Comparison of ENCODE assay signal across 11 mouse cellular contexts in the genomic region with DNA sequence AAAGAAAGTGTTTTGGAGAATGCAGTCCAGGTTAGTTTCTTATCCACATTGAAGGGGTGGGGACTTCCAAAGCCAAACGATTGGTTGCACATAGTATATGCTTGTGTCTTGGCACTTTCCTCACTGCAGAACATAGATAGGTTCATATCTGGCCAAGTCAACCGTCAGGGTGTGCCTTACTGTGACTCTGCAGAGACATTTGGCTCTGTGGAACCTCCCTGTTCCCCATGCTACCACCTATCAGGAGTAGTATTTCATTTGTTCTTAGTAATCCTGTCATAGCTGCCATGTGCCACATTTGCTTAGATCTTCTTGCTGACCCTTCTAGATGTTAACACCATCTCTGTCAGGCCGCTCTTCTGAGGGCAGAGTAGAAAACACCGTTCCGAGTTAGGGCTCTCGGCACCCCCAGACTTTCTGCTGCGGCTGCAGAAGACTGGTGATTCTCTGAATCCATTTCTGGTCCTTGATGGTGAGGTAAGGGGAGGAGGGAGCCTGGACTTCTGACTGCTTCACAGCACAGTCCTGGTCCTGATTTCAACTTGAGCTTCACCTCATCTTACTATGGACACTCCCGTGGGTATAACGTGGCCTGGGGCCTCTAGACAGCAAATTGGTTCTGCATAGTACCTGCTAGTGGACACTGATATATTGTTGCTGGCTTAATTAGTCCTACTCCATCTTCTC. TPM values are rescaled to one million over a fixed set of nuclear protein-coding genes. Genes with fewer than 3 reads are reported as not detected.
A peak's percentile ranks its signal among the peaks of the same experiment; 100 is the strongest.
DNase-seq lines count a peak whose midpoint lies in the region; ATAC-seq and TF ChIP-seq lines count a peak whose summit lies in the region.
"Had no signal": no experiment of that assay in that cellular context is flagged by ENCODE, and none has a peak within 500 bp of the region (broad histone marks: within the 10 kb centered on the region; RNA-seq: fewer than 3 reads in every experiment).

No protein-coding gene starts in this region.

- no peak overlapping the region for H3K4me3 ChIP-seq in heart, embryonic 11.5 days (ENCODE audit: low read depth, low read length)
- H3K4me3 ChIP-seq in gastrocnemius, adult 2 months, result no peak overlapping the region
- no peak overlapping the region for H3K4me3 ChIP-seq in hindbrain, embryonic 11.5 days (ENCODE audit: low read depth, low read length)
- H3K4me3 ChIP-seq: embryonic facial prominence, embryonic 13.5 days; neural tube, embryonic 12.5 days had no signal

- no peaks in the 10 kb centered on the region for H3K27me3 ChIP-seq in heart, embryonic 11.5 days (ENCODE audit: control insufficient read depth, insufficient read depth, low read length)
- H3K27me3 ChIP-seq in hindbrain, embryonic 11.5 days (ENCODE audit: control insufficient read depth, insufficient read depth, low read length), result no peaks in the 10 kb centered on the region
- H3K27me3 ChIP-seq: embryonic facial prominence, embryonic 13.5 days; neural tube, embryonic 12.5 days had no signal

- peak overlapping the region; percentile 50 for H3K4me2 ChIP-seq in heart, embryonic 11.5 days
- no peak overlapping the region for H3K4me2 ChIP-seq in hindbrain, embryonic 11.5 days (replicated peaks; ENCODE audit: low read depth, low read length)
- H3K4me2 ChIP-seq: embryonic facial prominence, embryonic 13.5 days; neural tube, embryonic 12.5 days had no signal

- no peak for DNase-seq in heart, postnatal 4 days
- DNase-seq in spleen, adult 12 weeks (ENCODE audit: low spot score), result peak; percentile 62
- no peak for DNase-seq in spleen, adult 18-20 months
- peak; percentile 11 for DNase-seq in lung, postnatal 36 days
- DNase-seq in urinary bladder, postnatal 4 days (ENCODE audit: low spot score in 2 of 2), result no peak
- no peak for DNase-seq in gastrocnemius, adult 2 months
- DNase-seq in hindbrain, embryonic 11.5 days (ENCODE audit: low spot score), result no peak
- DNase-seq: B cell, adult 2 months had no signal

- intact Hi-C loops in gastrocnemius, adult 2 months (cut with DNase I), result no loop called here

- H3K4me1 ChIP-seq in heart, embryonic 11.5 days (ENCODE audit: control insufficient read depth, insufficient read depth, low read length), result no peaks in the 10 kb centered on the region; the same call in none of the 2 replicates
- H3K4me1 ChIP-seq in hindbrain, embryonic 11.5 days (replicated peaks; ENCODE audit: control insufficient read depth, insufficient read depth, low read length), result no peaks in the 10 kb centered on the region
- H3K4me1 ChIP-seq: embryonic facial prominence, embryonic 13.5 days; neural tube, embryonic 12.5 days had no signal

- H3K36me3 ChIP-seq in heart, embryonic 11.5 days (ENCODE audit: control insufficient read depth, insufficient read depth, low read length), result no peaks in the 10 kb centered on the region
- no peaks in the 10 kb centered on the region for H3K36me3 ChIP-seq in hindbrain, embryonic 11.5 days (ENCODE audit: control insufficient read depth, insufficient read depth, low read length)
- H3K36me3 ChIP-seq: embryonic facial prominence, embryonic 13.5 days; neural tube, embryonic 12.5 days had no signal

- H3K9ac ChIP-seq in heart, embryonic 11.5 days (ENCODE audit: low read depth, low read length), result no peak overlapping the region
- H3K9ac ChIP-seq in hindbrain, embryonic 11.5 days (ENCODE audit: low read depth, low read length), result no peak overlapping the region
- H3K9ac ChIP-seq: embryonic facial prominence, embryonic 13.5 days; neural tube, embryonic 12.5 days had no signal

- no peak for TF ChIP-seq CTCF in gastrocnemius, adult 2 months (IDR thresholded peaks at IDR 0.05)

- 0 out of 2 replicates have a peak, but pooled peaks cover 2% of the 10 kb centered on the region for H3K9me3 ChIP-seq in heart, embryonic 11.5 days (replicated peaks; ENCODE audit: control insufficient read depth, low read length)
- H3K9me3 ChIP-seq in hindbrain, embryonic 11.5 days (ENCODE audit: control insufficient read depth, low read length), result no peaks in the 10 kb centered on the region
- H3K9me3 ChIP-seq: embryonic facial prominence, embryonic 13.5 days; neural tube, embryonic 12.5 days had no signal

- 61% methylated on average over 9 of the region's 9 CpGs for WGBS in heart, embryonic 11.5 days (ENCODE audit: insufficient replicate concordance)
- 89% methylated on average over 9 of the region's 9 CpGs for WGBS in hindbrain, embryonic 11.5 days

- peak overlapping the region; percentile 85 for H3K27ac ChIP-seq in heart, embryonic 11.5 days (ENCODE audit: low read depth, low read length)
- no peak overlapping the region for H3K27ac ChIP-seq in gastrocnemius, adult 2 months
- no peak overlapping the region for H3K27ac ChIP-seq in hindbrain, embryonic 11.5 days (ENCODE audit: low read depth, low read length)
- H3K27ac ChIP-seq: embryonic facial prominence, embryonic 13.5 days; neural tube, embryonic 12.5 days had no signal

- peak; percentile 97 for ATAC-seq in heart, embryonic 11.5 days (replicated peaks; ENCODE audit: insufficient number of reproducible peaks, low FRiP score, low TSS enrichment)
- ATAC-seq in hindbrain, embryonic 11.5 days (ENCODE audit: low FRiP score), result no peak

RNA-seq across cellular contexts. Expression of a gene that starts 34.3 kb away (rescaled TPM):
- polyA plus RNA-seq in heart, embryonic 11.5 days (2014; fragmentation: Nextera tagmentation; extraction: Ambion mirVana), result 9.8 and 11.0 TPM in 2 replicates
- total RNA-seq in heart, postnatal 4 days (2021), result 10 to 100 TPM in 1 of 2 experiments, 1 to 10 TPM in 1; 9.4 to 11.7 TPM
- total RNA-seq in gastrocnemius, adult 2 months (2021), result 1 to 10 TPM; 3.5 to 4.2 TPM
- 10.8 and 11.3 TPM in 2 replicates for polyA plus RNA-seq in hindbrain, embryonic 11.5 days (2014; fragmentation: Nextera tagmentation; extraction: Ambion mirVana)

Comparison
In these comparisons a context has a peak if more than half of its experiments do, and no peak if none do; other contexts are left out.
1. DNase-seq: peak in spleen, adult 12 weeks (single experiment) and lung, postnatal 36 days (single experiment); none in heart, postnatal 4 days (single experiment), spleen, adult 18-20 months (0 of 2), urinary bladder, postnatal 4 days (0 of 2), gastrocnemius, adult 2 months (single experiment) and hindbrain, embryonic 11.5 days (single experiment).